Mouse (Mus musculus): ENCODE measurements around the gene Gm13871. TPM values are rescaled to one million over a fixed set of nuclear protein-coding genes. Genes with fewer than 3 reads are reported as not detected.
"Not testable (repeated sequence)": the region's sequence is repeated elsewhere in the genome, so short reads cannot be mapped to it uniquely, and the experiment has no call there.

Gene Gm13871
- total RNA-seq (2014; rRNA removed) (not detected in 2 replicates), polyA plus RNA-seq (2012; rRNA removed) (not detected in 2 replicates)

- H3K79me2 ChIP-seq (ENCODE audit: control insufficient read depth, insufficient read depth, low read length); H3K27me3 ChIP-seq (ENCODE audit: control insufficient read depth, insufficient read depth, low read length); DNase-seq (ENCODE audit: extremely low read depth, low read depth, low spot score); H3K36me3 ChIP-seq (ENCODE audit: control insufficient read depth, insufficient read depth, low read length); H3K27ac ChIP-seq (replicated peaks; ENCODE audit: insufficient read depth, low read depth, low read length); H3K9ac ChIP-seq (ENCODE audit: low read depth, low read length); H3K4me1 ChIP-seq (ENCODE audit: control insufficient read depth, insufficient read depth, low read length); H3K4me3 ChIP-seq (ENCODE audit: insufficient read depth, low read depth, low read length): not testable (repeated sequence)
- no CpG with 5 or more reads among the region's 4 CpGs for WGBS
Measured at GRCm38 (mm10) chr4:73905853-73906252, at the start of gene Gm13871. Gene Gm13871 (minus strand): TSS chr4:73905953.

- H3K27ac ChIP-seq (replicated peaks; ENCODE audit: insufficient read depth, low read depth, low read length), result no peak within 1 kb of the TSS
- H3K79me2 ChIP-seq (ENCODE audit: control insufficient read depth, insufficient read depth, low read length), result no peaks in the 10 kb centered on the region
- TF ChIP-seq CTCF (IDR thresholded peaks at IDR 0.05; ENCODE audit: low read depth, low read length), result no peak
- TF ChIP-seq POLR2A (IDR thresholded peaks at IDR 0.05; ENCODE audit: extremely low read depth, insufficient read depth, low read length), result no peak
- no peak for DNase-seq (ENCODE audit: extremely low read depth, low read depth, low spot score)
- no peak within 1 kb of the TSS for H3K4me3 ChIP-seq (ENCODE audit: insufficient read depth, low read depth, low read length)
- H3K27me3 ChIP-seq (ENCODE audit: control insufficient read depth, insufficient read depth, low read length), result no peaks in the 10 kb centered on the region
- H3K9ac ChIP-seq (ENCODE audit: low read depth, low read length), result no peak within 1 kb of the TSS
- no peaks in the 10 kb centered on the region for H3K36me3 ChIP-seq (ENCODE audit: control insufficient read depth, insufficient read depth, low read length)
- H3K4me1 ChIP-seq (ENCODE audit: control insufficient read depth, insufficient read depth, low read length), result no peaks in the 10 kb centered on the region
- WGBS, result 79% methylated on average over 8 of the region's 8 CpGs
Measured at GRCm38 (mm10) chr4:73950375-73950896, 44.7 kb upstream of the Gm13871 start, which contains the start of gene 2310002L09Rik. Gene 2310002L09Rik (minus strand): TSS chr4:73950846.

- DNase-seq (ENCODE audit: extremely low read depth, low read depth, low spot score); H3K4me3 ChIP-seq (ENCODE audit: insufficient read depth, low read depth, low read length); H3K27me3 ChIP-seq (ENCODE audit: control insufficient read depth, insufficient read depth, low read length); H3K4me1 ChIP-seq (ENCODE audit: control insufficient read depth, insufficient read depth, low read length); H3K27ac ChIP-seq (replicated peaks; ENCODE audit: insufficient read depth, low read depth, low read length); H3K9ac ChIP-seq (ENCODE audit: low read depth, low read length); H3K79me2 ChIP-seq (ENCODE audit: control insufficient read depth, insufficient read depth, low read length); H3K36me3 ChIP-seq (ENCODE audit: control insufficient read depth, insufficient read depth, low read length): not testable (repeated sequence)
- WGBS, result 78% methylated on average over 6 of the region's 6 CpGs
Measured at GRCm38 (mm10) chr4:73920660-73921059, 14.9 kb upstream of the Gm13871 start, which contains the start of gene Gm11756. Gene Gm11756 (minus strand): TSS chr4:73920760.

GRCm38 (mm10) chr4:73891012-73891411 is 14.7 kb downstream of the Gm13871 start, which contains the start of gene Gm11757:
Gene Gm11757 (minus strand): TSS chr4:73891112.
- H3K4me1 ChIP-seq (ENCODE audit: control insufficient read depth, insufficient read depth, low read length); H3K36me3 ChIP-seq (ENCODE audit: control insufficient read depth, insufficient read depth, low read length); H3K9ac ChIP-seq (ENCODE audit: low read depth, low read length); H3K4me3 ChIP-seq (ENCODE audit: insufficient read depth, low read depth, low read length); H3K79me2 ChIP-seq (ENCODE audit: control insufficient read depth, insufficient read depth, low read length); H3K27me3 ChIP-seq (ENCODE audit: control insufficient read depth, insufficient read depth, low read length); DNase-seq (ENCODE audit: extremely low read depth, low read depth, low spot score); H3K27ac ChIP-seq (replicated peaks; ENCODE audit: insufficient read depth, low read depth, low read length): not testable (repeated sequence)
- no CpG with 5 or more reads among the region's 4 CpGs for WGBS

- H3K9ac ChIP-seq (ENCODE audit: low read depth, low read length); H3K79me2 ChIP-seq (ENCODE audit: control insufficient read depth, insufficient read depth, low read length); DNase-seq (ENCODE audit: extremely low read depth, low read depth, low spot score); H3K27ac ChIP-seq (replicated peaks; ENCODE audit: insufficient read depth, low read depth, low read length); H3K27me3 ChIP-seq (ENCODE audit: control insufficient read depth, insufficient read depth, low read length); H3K4me3 ChIP-seq (ENCODE audit: insufficient read depth, low read depth, low read length); H3K4me1 ChIP-seq (ENCODE audit: control insufficient read depth, insufficient read depth, low read length); H3K36me3 ChIP-seq (ENCODE audit: control insufficient read depth, insufficient read depth, low read length): not testable (repeated sequence)
- no CpG with 5 or more reads among the region's 4 CpGs for WGBS
Measured at GRCm38 (mm10) chr4:73876166-73876565, 29.6 kb downstream of the Gm13871 start, which contains the start of gene Gm11758. Gene Gm11758 (minus strand): TSS chr4:73876266.

Other genes with a start within 250 kb of the Gm13871 start
- not detected in 2 replicates for gene Gm11239, start 237.6 kb downstream of the Gm13871 start, total RNA-seq (2014; rRNA removed)
- not detected in 2 replicates for gene Gm11239, start 237.6 kb downstream of the Gm13871 start, polyA plus RNA-seq (2012; rRNA removed)
- gene Gm428, start 222.4 kb downstream of the Gm13871 start, total RNA-seq (2014; rRNA removed), result not detected in 2 replicates
- gene Gm428, start 222.4 kb downstream of the Gm13871 start, polyA plus RNA-seq (2012; rRNA removed), result not detected in 2 replicates
- under 0.01 and 0.07 TPM in 2 replicates for gene Rasef, start 115.0 kb downstream of the Gm13871 start, total RNA-seq (2014; rRNA removed)
- gene Rasef, start 115.0 kb downstream of the Gm13871 start, polyA plus RNA-seq (2012; rRNA removed), result 0.04 TPM in 1 of 2 replicates, not detected in the other
- not detected in 2 replicates for gene Gm11758, start 29.7 kb downstream of the Gm13871 start, total RNA-seq (2014; rRNA removed)
- not detected in 2 replicates for gene Gm11758, start 29.7 kb downstream of the Gm13871 start, polyA plus RNA-seq (2012; rRNA removed)
- not detected in 2 replicates for gene Gm11757, start 14.8 kb downstream of the Gm13871 start, total RNA-seq (2014; rRNA removed)
- gene Gm11757, start 14.8 kb downstream of the Gm13871 start, polyA plus RNA-seq (2012; rRNA removed), result not detected in 2 replicates
- gene Gm11756, start 14.8 kb upstream of the Gm13871 start, total RNA-seq (2014; rRNA removed), result not detected in 2 replicates
- not detected in 2 replicates for gene Gm11756, start 14.8 kb upstream of the Gm13871 start, polyA plus RNA-seq (2012; rRNA removed)
- not detected in 2 replicates for gene 2310002L09Rik, start 44.9 kb upstream of the Gm13871 start, total RNA-seq (2014; rRNA removed)
- gene 2310002L09Rik, start 44.9 kb upstream of the Gm13871 start, polyA plus RNA-seq (2012; rRNA removed), result not detected in 2 replicates
- not detected in 2 replicates for gene Frmd3, start 107.5 kb upstream of the Gm13871 start, total RNA-seq (2014; rRNA removed)
- gene Frmd3, start 107.5 kb upstream of the Gm13871 start, polyA plus RNA-seq (2012; rRNA removed), result not detected in 2 replicates

All from liver, adult 2 months (tissue).